Mouse (Mus musculus): ENCODE data around the gene Gsap.

DNA sequence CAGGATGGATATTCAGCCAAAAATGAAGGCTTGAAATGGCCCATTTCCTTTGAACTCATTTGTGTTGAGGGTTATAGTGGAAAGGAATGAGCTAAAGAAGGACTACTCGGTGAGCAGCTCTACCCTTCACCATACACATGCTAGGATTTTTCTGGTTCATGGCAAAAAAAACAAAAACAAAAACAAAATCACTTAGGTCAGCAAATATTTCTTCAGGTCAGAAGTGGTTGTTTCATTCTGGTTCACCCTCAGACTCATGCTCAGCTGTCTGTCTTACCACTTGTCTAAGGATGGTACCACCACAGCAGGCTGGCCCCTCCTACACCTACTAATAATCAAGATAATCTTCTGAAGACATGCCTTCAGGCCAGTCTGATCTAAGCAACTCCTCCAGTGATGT lies 16.2 kb upstream of the Gsap start:
- no peak for TF ChIP-seq CTCF (IDR thresholded peaks at IDR 0.05; ENCODE audit: control insufficient read depth, insufficient read depth, insufficient read length)
- TF ChIP-seq CEBPB (IDR thresholded peaks at IDR 0.05; ENCODE audit: low read depth): no peak
- no peak for TF ChIP-seq USF1 (IDR thresholded peaks at IDR 0.05; ENCODE audit: low read depth)
- no peak for TF ChIP-seq FOSL1 (IDR thresholded peaks at IDR 0.05; ENCODE audit: insufficient read depth, low read length, poor library complexity, severe bottlenecking)
- no peak for TF ChIP-seq MYOD1 (IDR thresholded peaks at IDR 0.05; ENCODE audit: control insufficient read depth, insufficient read length, low read depth)
- TF ChIP-seq MAX (IDR thresholded peaks at IDR 0.05): no peak

All from C2C12 (cell line).